Mouse (Mus musculus): ENCODE results near the gene Arl11.

Gene Arl11

GRCm38 (mm10) chr14:61327618-61328450 lies 18.3 kb downstream of the Arl11 start:
- no peak for DNase-seq (ENCODE audit: low spot score)

- no peak for DNase-seq (ENCODE audit: low spot score)
Measured at GRCm38 (mm10) chr14:61330591-61330990, 21.0 kb downstream of the Arl11 start.

- DNase-seq (ENCODE audit: low spot score), result peak; percentile 96
Measured at GRCm38 (mm10) chr14:61330996-61331561, 21.5 kb downstream of the Arl11 start.

GRCm38 (mm10) chr14:61339381-61339780 lies 29.8 kb downstream of the Arl11 start:
- no peak for DNase-seq (ENCODE audit: low spot score)

- no peak for DNase-seq (ENCODE audit: low spot score)
Measured at GRCm38 (mm10) chr14:61344590-61344989, 35.0 kb downstream of the Arl11 start.

GRCm38 (mm10) chr14:61346827-61347698 lies 37.5 kb downstream of the Arl11 start:
- DNase-seq (ENCODE audit: low spot score), result no peak

- no peak for DNase-seq (ENCODE audit: low spot score)
Measured at GRCm38 (mm10) chr14:61349876-61350275, 40.3 kb downstream of the Arl11 start.

- no peak for DNase-seq (ENCODE audit: low spot score)
Measured at GRCm38 (mm10) chr14:61350808-61351207, 41.3 kb downstream of the Arl11 start.

GRCm38 (mm10) chr14:61354251-61355235 lies 45.0 kb downstream of the Arl11 start:
- DNase-seq (ENCODE audit: low spot score), result peak; percentile 35

GRCm38 (mm10) chr14:61360131-61360980 lies 50.8 kb downstream of the Arl11 start, which contains the start of gene Ebpl:
Ebpl (minus strand) TSS chr14:61360439.
- peak; percentile 94 for DNase-seq (ENCODE audit: low spot score)

GRCm38 (mm10) chr14:61360981-61361511 lies 51.5 kb downstream of the Arl11 start:
- peak; percentile 26 for DNase-seq (ENCODE audit: low spot score)

All from adipocyte (in vitro differentiated cells).